Mouse (Mus musculus): Measurements from ENCODE around the gene Krtap2-4.
"Not testable (repeated sequence)": the region's sequence is repeated elsewhere in the genome, so short reads cannot be mapped to it uniquely, and the experiment has no call there.

Gene Krtap2-4

DNA sequence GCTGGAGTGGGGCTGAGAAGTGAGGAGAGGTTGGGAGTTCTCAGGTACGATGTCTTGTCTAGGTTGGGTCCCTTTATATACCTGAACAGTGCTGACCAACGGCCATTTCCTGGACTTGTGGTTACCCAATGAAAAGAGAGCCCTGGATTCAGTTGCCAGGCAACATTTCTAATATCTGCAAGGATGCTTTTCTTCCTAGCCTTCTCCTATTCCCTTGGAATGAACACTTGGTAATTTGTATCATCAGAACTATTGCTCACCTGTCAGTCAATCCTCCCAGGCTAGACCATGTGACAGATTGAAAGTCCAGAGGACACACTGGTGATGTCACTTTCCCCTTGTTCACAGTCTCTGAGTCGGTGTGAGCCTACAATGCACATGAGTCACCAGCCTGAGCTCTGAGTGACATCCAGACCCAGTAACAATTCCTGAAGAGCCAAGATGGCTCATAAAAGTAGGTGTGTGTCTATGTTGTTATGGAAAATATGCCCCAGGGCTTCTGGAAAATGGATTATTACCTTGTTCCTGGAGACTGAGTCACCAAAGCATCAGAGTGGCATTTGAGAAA lies at the start of gene Krtap2-4:
Krtap2-4 (minus strand) TSS at position 51 of the 568 bp plus-strand sequence.
- no peak for DNase-seq (ENCODE audit: low spot score in 2 of 2)

DNA sequence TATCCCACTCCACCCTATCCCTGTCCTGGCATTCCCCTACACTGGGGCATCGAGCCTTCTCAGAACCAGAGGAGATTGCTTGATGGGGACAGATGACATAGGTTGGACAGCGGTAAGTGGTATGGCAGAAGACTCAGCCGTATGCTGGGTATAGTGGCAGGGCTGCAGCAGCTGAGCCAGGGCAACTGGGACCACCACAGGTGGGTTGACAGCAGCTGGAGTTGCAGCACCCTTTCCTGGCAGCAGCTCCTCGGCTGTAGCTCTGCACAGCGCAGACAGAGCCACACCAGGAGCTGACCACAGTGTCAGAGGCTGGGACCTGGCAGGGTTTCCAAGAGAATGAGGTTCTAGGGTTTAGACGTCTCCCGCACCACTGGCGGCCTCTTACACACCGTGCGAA lies 48.2 kb upstream of the Krtap2-4 start:
- DNase-seq (ENCODE audit: low spot score in 2 of 2) = no peak

DNA sequence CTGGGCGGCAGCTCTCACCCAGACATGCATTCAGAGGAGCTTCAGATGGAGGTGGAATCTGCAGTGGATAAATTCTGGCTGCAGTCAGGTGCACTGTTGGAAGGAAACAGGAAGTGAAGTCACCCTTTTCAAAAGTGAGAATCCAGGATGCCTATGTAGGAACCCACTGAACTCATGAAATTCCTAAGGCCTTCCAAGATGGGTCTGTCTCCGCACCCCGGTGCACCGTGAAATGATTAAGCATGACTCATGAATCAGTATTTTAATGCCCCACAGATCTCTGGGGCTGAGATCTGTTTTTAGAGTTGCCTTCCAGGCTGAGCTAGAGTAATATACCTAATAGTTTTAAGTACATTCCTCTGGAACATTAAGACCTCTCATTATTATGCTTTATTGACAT lies 44.6 kb upstream of the Krtap2-4 start:
- DNase-seq (ENCODE audit: low spot score in 2 of 2) = no peak

DNA sequence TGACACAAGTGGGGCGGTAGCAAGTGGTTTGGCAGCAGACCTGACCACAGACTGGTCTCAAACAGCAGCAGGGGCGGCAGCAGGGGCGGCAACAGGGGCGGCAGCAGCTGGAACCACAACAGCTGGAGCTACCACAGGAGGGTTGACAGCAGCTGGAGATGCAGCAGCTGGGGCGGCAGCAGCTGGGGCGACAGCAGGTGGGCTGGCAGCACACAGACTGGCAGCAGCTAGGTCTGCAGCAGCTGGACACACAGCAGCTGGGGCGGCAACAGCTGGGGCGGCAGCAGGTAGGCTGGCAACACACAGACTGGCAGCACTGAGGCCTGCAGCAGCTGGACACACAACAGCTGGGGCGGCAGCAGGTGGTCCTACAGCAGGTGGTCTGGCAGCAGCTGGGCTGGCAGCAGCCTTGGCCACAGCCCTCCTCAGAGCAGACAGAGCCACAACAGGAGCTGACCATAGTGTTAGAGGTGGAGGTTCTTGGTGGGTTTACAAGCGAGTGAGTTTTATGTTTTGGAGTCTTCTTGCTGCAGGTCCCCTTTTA lies 43.9 kb upstream of the Krtap2-4 start, which contains the start of gene Gm11563:
Gm11563 (minus strand) TSS at position 494 of the 544 bp plus-strand sequence.
- DNase-seq (ENCODE audit: low spot score in 2 of 2) = not testable (repeated sequence)

DNA sequence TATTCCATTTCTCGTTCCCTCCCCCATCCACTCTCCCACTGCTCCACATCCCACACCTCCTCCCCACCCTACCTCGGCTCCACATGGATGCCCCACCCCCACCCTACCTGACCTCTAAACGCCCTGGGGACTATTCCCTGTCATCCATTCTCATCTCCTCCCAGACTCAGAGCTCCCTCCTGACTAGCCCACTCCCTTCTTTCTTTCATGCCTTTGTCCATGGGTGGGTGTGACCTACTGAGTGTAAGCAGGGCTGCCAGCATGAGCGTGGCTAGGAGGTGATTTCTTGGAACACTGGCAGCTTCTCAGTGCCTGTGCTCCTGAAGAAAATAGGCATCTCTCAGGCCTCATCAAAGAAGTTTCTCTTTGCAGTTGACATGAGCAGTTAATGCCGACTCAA lies 42.4 kb upstream of the Krtap2-4 start:
- DNase-seq (ENCODE audit: low spot score in 2 of 2) = no peak

DNA sequence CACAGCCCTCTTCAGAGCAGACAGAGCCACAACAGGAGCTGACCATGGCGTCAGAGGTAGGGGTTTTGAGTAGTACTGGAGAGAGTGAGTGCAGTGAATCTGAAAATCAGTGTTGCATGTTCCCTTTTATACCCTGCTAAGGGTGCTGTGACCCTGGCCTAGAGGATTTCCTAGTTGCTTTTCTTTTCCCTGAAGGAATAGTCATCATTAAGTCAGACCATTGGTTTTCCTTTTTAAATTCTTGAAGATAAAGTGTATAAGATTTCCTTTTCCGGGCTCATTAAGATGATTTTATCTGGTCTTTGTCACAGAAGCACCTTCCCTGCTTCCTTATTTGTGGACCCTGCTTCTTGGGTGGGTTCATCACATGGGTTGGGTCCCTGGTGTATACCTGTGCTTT lies 35.5 kb upstream of the Krtap2-4 start, which contains the start of gene Gm11555:
Gm11555 (minus strand) TSS at position 101 of the 400 bp plus-strand sequence.
- no peak for DNase-seq (ENCODE audit: low spot score in 2 of 2)

DNA sequence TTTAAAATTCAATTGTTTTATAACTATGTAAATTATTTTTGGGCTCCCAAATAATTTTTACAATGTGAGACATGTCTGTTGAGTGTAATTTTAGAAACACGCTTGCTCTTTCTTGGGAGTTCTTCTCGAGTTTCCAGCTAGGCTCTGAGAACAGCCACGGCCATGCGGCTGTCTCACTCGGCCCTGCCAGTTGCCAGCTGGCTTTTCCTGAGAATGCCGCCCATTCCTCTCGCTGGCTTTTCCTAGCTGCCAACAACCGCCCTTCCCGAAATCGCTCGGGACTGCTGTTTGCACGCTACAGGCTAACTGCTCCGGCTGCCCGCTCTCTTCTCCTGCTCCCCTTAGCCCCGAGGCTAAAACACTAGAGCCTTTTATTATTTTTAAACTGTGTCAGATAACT lies 31.8 kb upstream of the Krtap2-4 start:
- DNase-seq (ENCODE audit: low spot score in 2 of 2) = peak in 1 of 2 experiments; percentile 28

DNA sequence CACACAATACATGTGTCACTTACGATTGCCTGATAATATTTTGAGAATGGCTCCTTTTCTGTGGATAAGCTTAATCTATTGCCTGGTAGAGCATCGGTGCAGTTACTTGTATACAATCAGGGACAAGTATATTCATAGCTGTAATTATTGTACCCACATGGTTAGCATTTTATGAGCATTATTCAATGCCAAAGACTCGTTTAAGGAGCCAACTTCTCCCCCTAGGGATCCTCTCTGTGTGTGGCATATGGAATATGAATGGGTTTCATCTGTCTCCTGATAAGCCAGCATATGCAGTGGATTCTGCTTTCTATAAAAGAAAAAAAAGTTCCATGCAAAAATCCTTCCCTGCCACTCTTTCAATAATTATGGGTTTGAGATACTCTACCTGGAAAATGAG lies 29.7 kb upstream of the Krtap2-4 start:
- DNase-seq (ENCODE audit: low spot score in 2 of 2) = no peak

DNA sequence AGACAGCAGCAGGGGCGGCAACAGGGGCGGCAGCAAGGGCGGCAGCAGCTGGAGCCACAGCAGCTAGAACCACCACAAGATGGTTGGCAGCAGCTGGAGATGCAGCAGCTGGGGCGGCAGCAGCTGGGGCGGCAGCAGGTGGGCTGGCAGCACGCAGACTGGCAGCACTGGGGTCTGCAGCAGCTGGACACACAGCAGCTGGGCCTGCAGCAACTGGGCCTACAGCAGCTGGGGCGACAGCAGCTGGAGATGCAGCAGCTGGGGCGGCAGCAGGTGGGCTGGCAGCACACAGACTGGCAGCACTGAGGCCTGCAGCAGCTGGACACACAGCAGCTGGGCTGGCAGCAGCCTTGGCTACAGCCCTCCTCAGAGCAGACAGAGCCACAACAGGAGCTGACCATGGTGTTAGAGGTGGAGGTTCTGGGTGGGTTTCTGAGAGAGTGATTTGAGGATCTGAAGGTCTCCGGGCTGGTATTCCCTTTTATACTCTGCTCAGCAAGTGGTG lies 29.0 kb upstream of the Krtap2-4 start, which contains the start of gene Krtap4-7:
Krtap4-7 (minus strand) TSS at position 455 of the 505 bp plus-strand sequence.
- DNase-seq (ENCODE audit: low spot score in 2 of 2) = not testable (repeated sequence)

DNA sequence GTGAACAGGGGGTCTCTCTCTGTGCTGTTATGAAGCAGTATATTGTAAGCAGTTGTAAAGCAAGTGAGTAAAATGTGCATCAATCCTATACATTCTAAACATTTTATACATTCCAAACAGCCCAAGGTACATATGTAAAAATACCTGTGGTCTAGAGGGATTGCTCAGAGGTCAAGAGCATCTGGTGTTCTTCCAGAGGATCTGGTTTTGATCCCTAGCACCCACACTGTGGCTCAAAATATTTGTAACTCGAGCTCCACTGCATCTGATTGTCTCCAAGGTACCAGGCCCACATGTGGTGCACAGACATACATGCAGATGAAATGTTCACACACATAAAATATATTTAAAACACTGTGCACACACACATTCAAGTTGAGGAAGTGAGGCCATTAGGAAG lies 26.3 kb upstream of the Krtap2-4 start:
- DNase-seq (ENCODE audit: low spot score in 2 of 2) = no peak

DNA sequence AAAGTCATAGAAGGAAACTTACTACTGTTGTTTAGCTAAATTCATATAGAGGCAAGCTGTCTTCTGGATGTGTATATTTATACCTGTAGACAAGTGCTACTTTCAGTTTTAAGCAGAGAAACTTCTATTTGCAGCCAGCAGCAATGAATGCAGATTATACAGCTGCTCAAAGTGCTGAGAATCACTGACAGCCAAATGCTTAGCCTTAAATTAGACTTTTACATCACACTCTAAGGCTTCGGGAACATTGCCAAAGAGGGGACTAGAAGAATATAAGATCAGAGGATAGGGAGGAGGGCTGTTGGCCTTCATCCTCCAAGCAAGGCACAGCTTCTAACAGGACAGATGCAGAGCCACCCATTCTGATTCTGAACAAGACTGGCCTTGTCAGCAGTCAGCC lies 22.4 kb upstream of the Krtap2-4 start:
- peak in 1 of 2 experiments; percentile 41 for DNase-seq (ENCODE audit: low spot score in 2 of 2)

DNA sequence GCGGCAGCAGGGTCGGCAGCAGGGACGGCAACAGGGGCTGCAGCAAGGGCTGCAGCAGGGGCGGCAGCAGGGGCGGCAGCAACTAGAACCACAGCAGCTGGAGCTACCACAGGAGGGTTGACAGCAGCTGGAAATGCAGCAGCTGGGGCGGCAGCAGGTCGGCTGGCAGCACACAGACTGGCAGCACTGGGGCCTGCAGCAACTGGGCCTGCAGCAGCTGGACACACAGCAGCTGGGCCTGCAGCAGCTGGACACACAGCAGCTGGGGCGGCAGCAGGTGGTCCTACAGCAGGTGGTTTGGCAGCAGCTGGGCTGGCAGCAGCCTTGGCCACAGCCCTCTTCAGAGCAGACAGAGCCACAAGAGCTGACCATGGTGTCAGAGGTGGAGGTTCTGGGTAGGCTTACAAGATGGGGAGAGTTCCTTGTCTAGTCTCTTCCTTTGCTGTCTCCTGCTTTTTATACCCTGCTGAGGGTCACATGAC lies 20.0 kb upstream of the Krtap2-4 start, which contains the start of gene Krtap4-2:
Krtap4-2 (minus strand) TSS at position 432 of the 482 bp plus-strand sequence.
- no peak for DNase-seq (ENCODE audit: low spot score in 2 of 2)

DNA sequence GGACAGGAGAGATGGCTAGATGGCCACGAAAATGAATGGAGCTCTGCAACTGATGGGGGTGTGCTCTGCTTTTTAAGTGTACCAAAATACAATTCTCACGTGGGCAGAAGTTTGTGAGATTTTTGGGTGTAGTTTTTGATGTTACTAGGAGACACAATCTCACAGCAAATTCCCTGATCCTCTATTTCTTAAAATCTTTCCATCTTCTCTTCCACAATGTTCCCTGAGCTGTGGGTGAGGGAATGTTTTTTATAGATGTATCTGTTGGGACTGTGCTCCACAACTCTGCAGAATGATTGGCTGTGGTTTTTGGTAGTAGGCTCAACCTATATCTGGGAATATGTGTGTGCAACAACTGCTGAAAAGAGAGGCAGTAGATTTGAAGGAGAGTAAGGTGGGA lies 18.6 kb upstream of the Krtap2-4 start:
- DNase-seq (ENCODE audit: low spot score in 2 of 2) = peak in 1 of 2 experiments; percentile 51

DNA sequence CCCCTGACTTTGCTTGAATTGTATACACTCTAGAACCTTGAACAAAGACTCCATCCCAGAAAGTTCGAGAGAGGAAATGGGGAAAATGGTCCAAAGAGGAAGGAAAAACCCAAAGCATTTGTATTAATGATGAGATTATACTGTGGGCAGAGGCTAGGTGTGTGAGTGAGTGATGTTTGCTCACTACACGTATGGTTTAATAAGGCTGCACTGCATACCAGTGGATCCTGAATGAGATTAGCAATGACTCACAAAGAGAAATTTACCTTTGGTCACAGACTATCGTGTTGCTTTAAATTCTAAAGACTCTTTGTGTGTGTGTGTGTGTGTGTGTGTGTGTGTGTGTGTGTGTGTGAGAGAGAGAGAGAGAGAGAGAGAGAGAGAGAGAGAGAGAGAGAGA lies 16.2 kb upstream of the Krtap2-4 start:
- DNase-seq (ENCODE audit: low spot score in 2 of 2) = no peak

DNA sequence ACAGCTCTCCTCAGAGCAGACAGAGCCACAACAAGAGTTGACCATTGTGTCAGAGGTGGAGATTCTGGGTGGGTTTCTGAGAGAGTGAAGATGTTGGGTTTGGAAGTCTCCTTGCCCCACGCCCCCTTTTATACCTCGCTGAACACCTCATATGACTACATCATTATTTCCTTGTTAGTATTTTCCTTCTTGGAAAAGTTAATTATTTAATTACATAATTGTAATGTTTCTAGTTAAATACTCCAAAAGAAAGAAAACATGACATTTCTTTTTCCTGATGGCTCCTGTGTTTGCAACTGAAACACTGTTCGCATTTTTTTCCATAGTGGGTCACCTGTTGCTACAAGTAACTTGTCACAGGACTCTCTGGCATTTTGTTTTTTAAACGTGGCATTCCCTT lies 13.5 kb upstream of the Krtap2-4 start, which contains the start of gene Krtap4-1:
Krtap4-1 (minus strand) TSS at position 101 of the 400 bp plus-strand sequence.
- DNase-seq (ENCODE audit: low spot score in 2 of 2) = no peak

DNA sequence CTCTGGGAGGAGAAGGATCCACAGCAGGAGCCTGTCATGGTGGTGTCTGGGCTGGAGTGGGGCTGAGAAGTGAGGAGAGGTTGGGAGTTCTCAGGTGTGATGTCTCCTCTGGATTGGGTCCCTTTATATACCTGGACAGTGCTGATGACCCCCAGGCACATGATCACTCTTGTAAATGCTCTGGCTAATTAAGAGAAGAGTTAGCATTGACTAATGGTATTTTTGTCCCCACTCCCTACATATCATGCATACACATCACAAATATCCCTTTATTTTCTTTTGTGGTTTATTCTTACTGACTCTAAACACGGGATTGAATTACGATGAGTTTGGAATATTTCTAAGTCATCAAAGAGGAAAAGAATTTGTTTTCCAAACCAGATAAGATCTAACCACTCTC lies 5.7 kb upstream of the Krtap2-4 start, which contains the start of gene Gm11562:
Gm11562 (minus strand) TSS at position 101 of the 400 bp plus-strand sequence.
- no peak for DNase-seq (ENCODE audit: low spot score in 2 of 2)

DNA sequence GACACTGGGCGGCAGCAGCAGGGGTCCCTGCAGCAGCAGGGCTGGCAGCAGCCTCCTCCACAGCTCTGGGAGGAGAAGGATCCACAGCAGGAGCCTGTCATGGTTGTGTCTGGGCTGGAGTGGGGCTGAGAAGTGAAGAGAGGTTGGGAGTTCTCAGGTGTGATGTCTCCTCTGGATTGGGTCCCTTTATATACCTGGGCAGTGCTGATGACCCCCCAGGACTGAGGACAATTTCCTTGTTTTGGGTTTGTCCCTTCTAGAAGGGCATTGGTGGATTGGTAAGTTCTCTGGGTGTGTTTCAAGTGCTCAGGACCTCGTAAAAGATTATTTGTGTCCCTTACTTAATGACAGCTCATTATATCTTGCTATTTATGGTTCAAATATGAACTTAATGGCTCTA lies 4.6 kb downstream of the Krtap2-4 start, which contains the start of gene Gm11937:
Gm11937 (minus strand) TSS at position 101 of the 400 bp plus-strand sequence.
- not testable (repeated sequence) for DNase-seq (ENCODE audit: low spot score in 2 of 2)

DNA sequence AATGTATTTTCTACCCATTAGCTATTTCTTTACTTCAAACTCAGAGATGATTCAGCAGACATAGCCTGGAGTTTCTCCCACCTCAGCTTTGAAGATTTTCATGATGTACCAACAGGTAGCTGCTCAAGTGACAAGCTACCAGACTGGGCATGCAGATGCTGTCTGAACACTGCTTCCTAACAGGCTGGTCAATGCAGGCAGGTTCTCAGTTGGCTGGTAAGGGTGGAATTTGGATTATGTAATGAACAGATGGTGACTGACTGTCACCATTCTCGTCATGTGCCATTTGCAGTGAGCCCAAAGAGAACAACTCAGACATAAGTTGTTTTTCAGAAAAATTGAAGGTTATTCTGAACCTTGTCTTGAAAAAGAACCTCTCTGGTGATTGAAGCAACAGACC lies 5.5 kb downstream of the Krtap2-4 start:
- DNase-seq (ENCODE audit: low spot score in 2 of 2) = peak; percentile 22 to 67

DNA sequence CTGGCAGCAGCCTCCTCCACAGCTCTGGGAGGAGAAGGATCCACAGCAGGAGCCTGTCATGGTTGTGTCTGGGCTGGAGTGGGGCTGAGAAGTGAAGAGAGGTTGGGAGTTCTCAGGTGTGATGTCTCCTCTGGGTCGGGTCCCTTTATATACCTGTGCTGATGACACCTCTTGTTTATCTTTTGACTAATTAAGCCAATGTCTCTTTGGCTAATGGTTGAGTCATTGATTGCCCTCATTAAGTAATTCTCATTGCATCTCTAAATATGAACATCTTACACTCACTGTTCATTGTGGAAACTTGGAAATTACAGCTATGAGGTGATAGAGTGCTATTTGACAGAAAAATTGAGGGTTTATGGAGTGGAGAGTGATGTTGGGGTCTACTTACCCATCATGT lies 11.4 kb downstream of the Krtap2-4 start, which contains the start of gene Gm11938:
Gm11938 (minus strand) TSS at position 101 of the 400 bp plus-strand sequence.
- DNase-seq (ENCODE audit: low spot score in 2 of 2) = not testable (repeated sequence)

DNA sequence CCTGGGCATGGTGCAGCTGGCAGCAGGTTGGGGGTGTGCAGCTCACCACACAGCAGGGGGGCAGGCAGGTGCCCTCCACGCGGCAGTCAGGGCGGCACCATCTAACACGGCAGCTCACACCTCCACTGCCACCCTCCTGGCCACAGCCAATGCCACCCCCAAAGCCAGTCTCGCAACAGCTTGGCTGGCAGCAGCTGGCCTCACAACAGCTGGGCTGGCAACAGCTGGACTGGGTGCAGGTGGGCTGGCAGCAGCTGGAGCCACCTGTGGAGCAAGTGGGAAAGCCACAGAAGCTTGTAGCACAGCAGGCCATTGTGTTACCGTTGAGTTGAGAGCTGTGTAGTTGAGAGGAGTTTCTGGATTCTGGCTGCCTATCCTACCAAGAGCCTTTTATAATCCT lies 16.9 kb downstream of the Krtap2-4 start, which contains the start of gene Krtap9-3:
Krtap9-3 (minus strand) TSS at position 364 of the 400 bp plus-strand sequence.
- DNase-seq (ENCODE audit: low spot score in 2 of 2) = not testable (repeated sequence)

DNA sequence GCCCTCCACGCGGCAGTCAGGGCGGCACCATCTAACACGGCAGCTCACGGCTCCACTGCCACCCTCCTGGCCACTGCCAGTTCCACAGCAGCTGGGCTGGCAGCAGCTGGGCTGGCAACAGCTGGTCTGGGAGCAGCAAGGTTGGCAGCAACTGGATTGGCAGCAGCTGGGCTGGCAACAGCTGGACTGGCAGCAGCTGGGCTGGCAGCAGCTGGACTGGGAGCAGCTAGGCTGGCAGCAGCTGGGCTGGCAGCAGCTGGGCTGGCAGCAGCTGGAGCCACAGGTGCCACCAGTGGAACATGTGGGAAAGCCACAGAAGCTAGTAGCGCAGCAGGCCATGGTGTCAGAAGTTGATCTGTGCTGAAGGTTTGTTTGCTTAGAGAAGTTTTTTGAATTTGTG lies 23.7 kb downstream of the Krtap2-4 start, which contains the start of gene Krtap1-3:
Krtap1-3 (minus strand) TSS at position 359 of the 400 bp plus-strand sequence.
- no peak for DNase-seq (ENCODE audit: low spot score in 2 of 2)

DNA sequence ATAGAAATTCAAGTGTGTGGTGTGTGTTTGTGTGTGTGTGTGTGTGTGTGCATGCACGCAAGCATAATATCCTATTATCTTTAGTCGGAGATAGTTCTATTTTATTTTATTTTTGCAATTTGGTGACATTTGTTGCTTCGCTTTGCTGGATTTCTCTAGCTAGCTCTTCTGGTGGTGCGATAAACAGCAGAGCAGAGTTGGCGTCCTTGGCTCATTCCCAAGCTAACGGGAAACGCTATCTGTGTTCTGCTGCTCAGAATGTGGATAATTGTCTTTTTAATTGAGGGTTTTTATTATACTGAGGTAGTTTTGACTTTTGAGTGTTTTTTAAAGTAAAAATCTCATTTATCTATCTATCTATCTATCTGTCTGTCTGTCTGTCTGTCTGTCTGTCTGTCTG lies 29.6 kb downstream of the Krtap2-4 start:
- DNase-seq (ENCODE audit: low spot score in 2 of 2) = peak; percentile 17 to 27

Measured in frontal cortex, postnatal 36 days (tissue).